Comparison of ENCODE assay signal across 28 mouse cellular contexts in the genomic region with DNA sequence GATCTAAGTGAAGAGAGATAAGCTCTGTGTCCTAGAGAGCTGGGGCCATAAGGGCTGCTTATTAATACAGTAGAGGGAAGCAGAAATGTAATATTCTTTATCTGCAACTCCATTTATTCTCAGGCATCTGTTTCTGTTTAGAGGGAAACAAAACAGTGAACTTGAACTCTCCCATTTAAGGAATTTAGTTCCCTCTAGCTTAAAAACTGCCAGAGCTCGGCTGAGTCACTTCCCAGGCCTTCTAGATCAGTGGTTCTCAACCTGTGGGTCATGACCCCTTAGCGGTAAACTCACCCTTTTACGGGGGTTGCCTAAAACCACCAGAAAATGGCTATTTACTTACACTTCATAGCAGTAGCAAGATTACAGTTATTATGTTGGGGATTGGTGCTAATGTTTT. TPM values are rescaled to one million over a fixed set of nuclear protein-coding genes. Genes with fewer than 3 reads are reported as not detected.
A peak's percentile ranks its signal among the peaks of the same experiment; 100 is the strongest.
DNase-seq lines count a peak whose midpoint lies in the region; ATAC-seq and TF ChIP-seq lines count a peak whose summit lies in the region.
"Had no signal": no experiment of that assay in that cellular context is flagged by ENCODE, and none has a peak within 500 bp of the region (broad histone marks: within the 10 kb centered on the region; RNA-seq: fewer than 3 reads in every experiment).

No protein-coding gene starts in this region.

- no peaks in the 10 kb centered on the region for H3K79me2 ChIP-seq in myocyte (ENCODE audit: control insufficient read depth, insufficient read depth)

- H3K4me2 ChIP-seq in myocyte (ENCODE audit: low read depth), result peak overlapping the region; percentile 12
- H3K4me2 ChIP-seq: forebrain, embryonic 12.5 days; forebrain, embryonic 15.5 days; heart, embryonic 13.5 days; hindbrain, embryonic 14.5 days had no signal

- in situ Hi-C loops in ES-E14 (cut with MboI; ENCODE audit: low sequenced_read_pairs in 2 of 2, unreplicated experiment in 2 of 2), result no loop called here

- DNase-seq in 3T3-L1 (ENCODE audit: low read depth, low spot score), result peak; percentile 89
- no peak for DNase-seq in ES-E14 (ENCODE audit: low read depth, low spot score)
- peak; percentile 17 for DNase-seq in adipocyte (ENCODE audit: low spot score)
- no peak for DNase-seq in layer of hippocampus, adult 11-12 months (ENCODE audit: low spot score)
- DNase-seq: adrenal gland, adult 2 months; adrenal gland, postnatal 14 days; cerebellum, adult 9-10 months; cerebellum, postnatal 14 days; gastrocnemius, postnatal 10 days; gastrocnemius, postnatal 36 days; heart, adult 2 months; heart, postnatal 14 days; heart, postnatal 4 days; kidney, adult 18-20 months had no signal

- no peak overlapping the region for H3K9ac ChIP-seq in ES-E14 (ENCODE audit: insufficient read depth, low read depth, low read length, poor library complexity, severe bottlenecking)
- H3K9ac ChIP-seq: forebrain, embryonic 12.5 days; forebrain, embryonic 15.5 days; heart, embryonic 13.5 days; hindbrain, embryonic 14.5 days had no signal

- H3K36me3 ChIP-seq in ES-E14 (ENCODE audit: control insufficient read depth, insufficient read depth, low read length, poor library complexity, severe bottlenecking) (no peaks in the 10 kb centered on the region), myocyte (ENCODE audit: control insufficient read depth, insufficient read depth) (no peaks in the 10 kb centered on the region)
- H3K36me3 ChIP-seq: forebrain, embryonic 12.5 days; forebrain, embryonic 15.5 days; G1E; heart, embryonic 10.5 days; heart, embryonic 13.5 days had no signal

- H3K27ac ChIP-seq in ES-E14 (ENCODE audit: insufficient read depth, low read depth, low read length, poor library complexity, severe bottlenecking), result no peak overlapping the region
- H3K27ac ChIP-seq: forebrain, embryonic 12.5 days; forebrain, embryonic 15.5 days; heart, adult 2 months; heart, embryonic 10.5 days; heart, embryonic 13.5 days; hindbrain, embryonic 14.5 days; hindbrain, postnatal 0 days had no signal

- H3K4me1 ChIP-seq in ES-E14 (ENCODE audit: control insufficient read depth in 2 of 2, insufficient read depth in 2 of 2, low read length in 2 of 2, poor library complexity in 1 of 2), result 0 out of 4 replicates have a peak, but pooled peaks cover 0 to under 1% of the 10 kb centered on the region in 2 experiments
- H3K4me1 ChIP-seq: forebrain, embryonic 15.5 days had no signal

- TF ChIP-seq POLR2A in myocyte (IDR thresholded peaks at IDR 0.05; ENCODE audit: insufficient read length, low read depth), result no peak

- no peak for ATAC-seq in cerebellum, adult (ENCODE audit: insufficient number of reproducible peaks, low FRiP score, low TSS enrichment)
- ATAC-seq: activated CD4-positive, CD25-positive, alpha-beta regulatory T cell, adult 4 months; forebrain, embryonic 15.5 days; hindbrain, postnatal 0 days; inflammation-experienced regulatory T-cells, adult 6 months; intestine, embryonic 16.5 days had no signal

- H3K4me3 ChIP-seq in ES-E14 (ENCODE audit: insufficient read depth in 1 of 2, low read depth in 1 of 2, low read length in 2 of 2, poor library complexity in 1 of 2, severe bottlenecking in 1 of 2) (no peak overlapping the region), myocyte (no peak overlapping the region)
- H3K4me3 ChIP-seq: forebrain, embryonic 12.5 days; forebrain, embryonic 15.5 days; heart, adult 2 months; heart, embryonic 10.5 days; heart, embryonic 13.5 days had no signal

- no peak overlapping the region for H3ac ChIP-seq in myocyte (ENCODE audit: control insufficient read depth, insufficient read length)

- H3K27me3 ChIP-seq in myocyte (ENCODE audit: control insufficient read depth, insufficient read depth, insufficient read length), result no peaks in the 10 kb centered on the region
- H3K27me3 ChIP-seq: forebrain, embryonic 12.5 days; forebrain, embryonic 15.5 days had no signal

- no peaks in the 10 kb centered on the region for H3K9me3 ChIP-seq in ES-E14 (ENCODE audit: control insufficient read depth, insufficient read depth, low read depth, low read length)
- H3K9me3 ChIP-seq: forebrain, embryonic 12.5 days; forebrain, embryonic 15.5 days; G1E; heart, embryonic 10.5 days; heart, embryonic 13.5 days had no signal

TF ChIP-seq in ES-E14, 5 proteins besides CTCF, POLR2A, EP300 and RAD21:
- no peak for TF ChIP-seq MAFK (IDR thresholded peaks at IDR 0.05; ENCODE audit: insufficient read depth, low read depth, low read length)
- TF ChIP-seq HCFC1 (IDR thresholded peaks at IDR 0.05; ENCODE audit: borderline replicate concordance, insufficient read depth, low read length), result no peak
- TF ChIP-seq CHD2 (IDR thresholded peaks at IDR 0.05; ENCODE audit: low read depth, low read length), result peak; percentile 39; the same call in 1 of the 2 replicates
- TF ChIP-seq ZNF384 (IDR thresholded peaks at IDR 0.05; ENCODE audit: low read depth, low read length), result no peak

TF ChIP-seq in myocyte, 11 proteins besides CTCF, POLR2A, EP300 and RAD21:
- TF ChIP-seq SRF (IDR thresholded peaks at IDR 0.05; ENCODE audit: control insufficient read depth, insufficient read length, low read depth) (no peak), MYOG (IDR thresholded peaks at IDR 0.05; ENCODE audit: control insufficient read depth in 1 of 3, insufficient read depth in 1 of 3, insufficient read length in 2 of 3, low read depth in 2 of 3) (no peak), E2F4 (IDR thresholded peaks at IDR 0.05; ENCODE audit: insufficient read depth) (no peak), CEBPB (IDR thresholded peaks at IDR 0.05; ENCODE audit: insufficient read depth, poor library complexity, severe bottlenecking) (no peak), REST (IDR thresholded peaks at IDR 0.05; ENCODE audit: insufficient read depth, insufficient read length) (no peak), POLR2AphosphoS2 (IDR thresholded peaks at IDR 0.05; ENCODE audit: insufficient read length, low read depth) (no peak), MAX (IDR thresholded peaks at IDR 0.05; ENCODE audit: low read depth) (no peak), TCF3 (IDR thresholded peaks at IDR 0.05; ENCODE audit: insufficient read length, low read depth) (no peak), MYOD1 (IDR thresholded peaks at IDR 0.05; ENCODE audit: control insufficient read depth in 1 of 3, insufficient read length in 2 of 3, low read depth in 2 of 3) (no peak), USF1 (IDR thresholded peaks at IDR 0.05; ENCODE audit: low read depth) (no peak), TCF12 (IDR thresholded peaks at IDR 0.05; ENCODE audit: insufficient read depth, poor library complexity, severe bottlenecking) (no peak)

RNA-seq across cellular contexts. Expression of a gene that starts 32.8 kb away (rescaled TPM):
- 0.26 and 0.31 TPM in 2 replicates for total RNA-seq in ES-E14 (2012; rRNA removed)
- polyA plus RNA-seq in myocyte (2012; fragmentation: generic; extraction: Trizol), result 0.16 TPM
- total RNA-seq: heart, adult 2 months; heart, postnatal 14 days had no signal
- polyA plus RNA-seq: G1E had no signal

RNA-seq across cellular contexts. Expression of a gene that starts 54.5 kb away (rescaled TPM):
- 4.5 and 8.6 TPM in 2 replicates for total RNA-seq in ES-E14 (2012; rRNA removed)
- 6.5 TPM for polyA plus RNA-seq in myocyte (2012; fragmentation: generic; extraction: Trizol)
- total RNA-seq: common myeloid progenitor, adult 5-6 weeks; G1E; granulocyte monocyte progenitor cell, adult 5-6 weeks had no signal
- polyA plus RNA-seq: G1E had no signal

Comparison
In these comparisons a context has a peak if more than half of its experiments do, and no peak if none do; other contexts are left out.
1. DNase-seq: peak in 3T3-L1 (single experiment) and adipocyte (single experiment); none in ES-E14 (single experiment) and layer of hippocampus, adult 11-12 months (single experiment).